Mouse (Mus musculus) intestine, postnatal 0 days (tissue): ENCODE measurements at regions not wholly inside any gene's neighbourhood (a gene's known extent, or its start where the extent isn't known, plus 50 kb on each side); places are given as distances from the start of the nearest gene placed in this dataset.

Experiments used
- ATAC-seq: fragments of 200-750 bp; cut with Nextera tagmentation; 2 replicates; pipeline ENCODE4 v1.8.0; 2017; ENCODE audit warnings: mild to moderate bottlenecking, moderate TSS enrichment, moderate library complexity
- H3K27ac ChIP-seq: fragments of 300-500 bp; sonication (generic); 2 replicates; pipeline ENCODE4 v1.5.1; 2014; ENCODE audit warnings: mild to moderate bottlenecking, low read depth, low read length, moderate library complexity
- H3K27me3 ChIP-seq: fragments of 300-500 bp; sonication (generic); replicated peaks from 2 replicates; pipeline ENCODE4 v1.6.1; 2014; ENCODE audit warnings: low read length, mixed read lengths; ENCODE audit not compliant: control insufficient read depth, insufficient read depth
- H3K36me3 ChIP-seq: fragments of 300-500 bp; sonication (generic); 2 replicates; pipeline ENCODE4 v1.6.1; 2014; ENCODE audit warnings: mild to moderate bottlenecking, moderate library complexity; ENCODE audit not compliant: control insufficient read depth, insufficient read depth
- H3K4me1 ChIP-seq: fragments of 300-500 bp; sonication (generic); replicated peaks from 2 replicates; pipeline ENCODE4 v1.6.1; 2014; ENCODE audit warnings: antibody characterized with exemption, low read length, mixed read lengths; ENCODE audit not compliant: control insufficient read depth, insufficient read depth
- H3K4me2 ChIP-seq: fragments of 300-500 bp; sonication (generic); replicated peaks from 2 replicates; pipeline ENCODE4 v1.6.1; 2014; ENCODE audit warnings: low read depth, mild to moderate bottlenecking, moderate library complexity
- H3K4me3 ChIP-seq: fragments of 300-500 bp; sonication (generic); 2 replicates; pipeline ENCODE4 v1.5.1; 2014; ENCODE audit warnings: low read depth, low read length
- H3K9ac ChIP-seq: fragments of 300-500 bp; sonication (generic); 2 replicates; pipeline ENCODE4 v1.6.1; 2014; ENCODE audit warnings: mild to moderate bottlenecking, low read depth, low read length
- H3K9me3 ChIP-seq: fragments of 300-500 bp; sonication (generic); 2 replicates; pipeline ENCODE4 v1.6.1; 2016; ENCODE audit warnings: mixed run types; ENCODE audit not compliant: control insufficient read depth
- CTCF ChIP-seq: sonication (generic); IDR thresholded peaks from 2 replicates; pipeline ENCODE4 v1.5.1; 2016; ENCODE audit warnings: low read depth, mild to moderate bottlenecking, control low read depth, antibody characterized with exemption, moderate library complexity
- WGBS: fragments of 180-500 bp; shearing (Covaris S2); extraction: QIAGEN DNeasy Blood & Tissue Kit; methylation state at CpG from one replicate; pipeline ENCODE4 v1.1.7; 2014; 5-methylcytosine and 5-hydroxymethylcytosine counted together

- H3K27ac ChIP-seq = no peak overlapping the region
- TF ChIP-seq CTCF = no peak
- WGBS = 58% methylated on average over 3 of the region's 3 CpGs
These were observed 62.4 kb upstream of the Ankrd50 start for GRCm38 (mm10) chr3:38547032-38547431.

GRCm38 (mm10) chr3:38545501-38545896, 60.9 kb upstream of the Ankrd50 start:
- H3K27ac ChIP-seq = no peak overlapping the region
- no peak overlapping the region for H3K4me3 ChIP-seq
- 88% methylated on average over 3 of the region's 3 CpGs for WGBS
- no peaks in the 10 kb centered on the region for H3K4me1 ChIP-seq
- TF ChIP-seq CTCF = no peak
- no peaks in the 10 kb centered on the region for H3K36me3 ChIP-seq
- no peaks in the 10 kb centered on the region for H3K9me3 ChIP-seq
- H3K4me2 ChIP-seq = no peak overlapping the region
- ATAC-seq = peak; percentile 29
- no peaks in the 10 kb centered on the region for H3K27me3 ChIP-seq
- H3K9ac ChIP-seq = no peak overlapping the region

More at GRCm38 (mm10) chr3:38547032-38547431, 62.4 kb upstream of the Ankrd50 start:
- Histone ChIP-seq H3K4me2 (no peak overlapping the region), H3K4me1 (no peaks in the 10 kb centered on the region), H3K9ac (no peak overlapping the region), H3K9me3 (no peaks in the 10 kb centered on the region), H3K4me3 (no peak overlapping the region), H3K36me3 (no peaks in the 10 kb centered on the region), H3K27me3 (no peaks in the 10 kb centered on the region)
- no peak for ATAC-seq

GRCm38 (mm10) chr3:38544718-38545500, 60.3 kb upstream of the Ankrd50 start:
- Histone ChIP-seq H3K9ac (no peak overlapping the region), H3K27ac (no peak overlapping the region), H3K4me2 (no peak overlapping the region), H3K36me3 (no peaks in the 10 kb centered on the region), H3K4me3 (no peak overlapping the region), H3K27me3 (no peaks in the 10 kb centered on the region), H3K9me3 (no peaks in the 10 kb centered on the region), H3K4me1 (no peaks in the 10 kb centered on the region)
- TF ChIP-seq CTCF = no peak
- ATAC-seq = peak; percentile 94
- 60% methylated on average over 4 of the region's 4 CpGs for WGBS

GRCm38 (mm10) chr3:38543816-38544215, 59.2 kb upstream of the Ankrd50 start:
- Histone ChIP-seq H3K9me3 (no peaks in the 10 kb centered on the region), H3K9ac (no peak overlapping the region), H3K4me2 (no peak overlapping the region), H3K36me3 (no peaks in the 10 kb centered on the region), H3K4me3 (no peak overlapping the region), H3K27ac (no peak overlapping the region), H3K4me1 (no peaks in the 10 kb centered on the region), H3K27me3 (no peaks in the 10 kb centered on the region)
- WGBS = 92% methylated on average over 3 of the region's 3 CpGs
- ATAC-seq = no peak
- TF ChIP-seq CTCF = no peak

GRCm38 (mm10) chr3:38541296-38541695, 56.7 kb upstream of the Ankrd50 start:
- no peak overlapping the region for H3K4me2 ChIP-seq
- no peak overlapping the region for H3K9ac ChIP-seq
- TF ChIP-seq CTCF = no peak
- 68% methylated on average over 3 of the region's 3 CpGs for WGBS
- ATAC-seq = no peak
- no peak overlapping the region for H3K4me3 ChIP-seq
- H3K27me3 ChIP-seq = no peaks in the 10 kb centered on the region
- no peaks in the 10 kb centered on the region for H3K4me1 ChIP-seq
- no peaks in the 10 kb centered on the region for H3K36me3 ChIP-seq
- H3K27ac ChIP-seq = no peak overlapping the region
- no peaks in the 10 kb centered on the region for H3K9me3 ChIP-seq

GRCm38 (mm10) chr3:38538309-38538708, 53.7 kb upstream of the Ankrd50 start:
- Histone ChIP-seq H3K27ac (no peak overlapping the region), H3K36me3 (no peaks in the 10 kb centered on the region), H3K27me3 (no peaks in the 10 kb centered on the region), H3K4me3 (no peak overlapping the region), H3K9ac (no peak overlapping the region), H3K4me1 (no peaks in the 10 kb centered on the region), H3K9me3 (no peaks in the 10 kb centered on the region), H3K4me2 (no peak overlapping the region)
- WGBS = 70% methylated on average over 2 of the region's 2 CpGs
- no peak for TF ChIP-seq CTCF
- ATAC-seq = no peak
